Mouse (Mus musculus) E14TG2a.4 (cell line): Measurements from ENCODE around the gene Tnrc6b.

Experiments used
- H3K27me3 ChIP-seq: 2 replicates; pipeline ENCODE4 v1.6.1; 2014; ENCODE audit warnings: low read length, control low read depth; ENCODE audit not compliant: insufficient read depth
- H3K36me3 ChIP-seq: 2 replicates; pipeline ENCODE4 v1.6.1; 2014; ENCODE audit warnings: low read length, control low read depth; ENCODE audit not compliant: insufficient read depth
- H3K4me1 ChIP-seq: replicated peaks from 2 replicates; pipeline ENCODE4 v1.6.1; 2014; ENCODE audit warnings: low read depth, low read length, control low read depth
- H3K4me3 ChIP-seq: replicated peaks from 2 replicates; pipeline ENCODE4 v1.5.1; 2014; ENCODE audit warnings: mild to moderate bottlenecking, low read length
- H3K9me3 ChIP-seq: 2 replicates; pipeline ENCODE4 v1.6.1; 2014; ENCODE audit warnings: low read length, control low read depth
- CTCF ChIP-seq: conservative IDR thresholded peaks from 2 replicates; pipeline ENCODE4 v1.5.1; 2014; ENCODE audit warnings: low read length
- NANOG ChIP-seq: IDR thresholded peaks from 2 replicates; pipeline ENCODE4 v1.6.1; 2014; ENCODE audit warnings: borderline replicate concordance, low read length, mixed read lengths
- POU5F1 ChIP-seq: IDR thresholded peaks from 2 replicates; pipeline ENCODE4 v1.6.1; 2014; ENCODE audit warnings: low read length, borderline replicate concordance

The Tnrc6b gene

DNA sequence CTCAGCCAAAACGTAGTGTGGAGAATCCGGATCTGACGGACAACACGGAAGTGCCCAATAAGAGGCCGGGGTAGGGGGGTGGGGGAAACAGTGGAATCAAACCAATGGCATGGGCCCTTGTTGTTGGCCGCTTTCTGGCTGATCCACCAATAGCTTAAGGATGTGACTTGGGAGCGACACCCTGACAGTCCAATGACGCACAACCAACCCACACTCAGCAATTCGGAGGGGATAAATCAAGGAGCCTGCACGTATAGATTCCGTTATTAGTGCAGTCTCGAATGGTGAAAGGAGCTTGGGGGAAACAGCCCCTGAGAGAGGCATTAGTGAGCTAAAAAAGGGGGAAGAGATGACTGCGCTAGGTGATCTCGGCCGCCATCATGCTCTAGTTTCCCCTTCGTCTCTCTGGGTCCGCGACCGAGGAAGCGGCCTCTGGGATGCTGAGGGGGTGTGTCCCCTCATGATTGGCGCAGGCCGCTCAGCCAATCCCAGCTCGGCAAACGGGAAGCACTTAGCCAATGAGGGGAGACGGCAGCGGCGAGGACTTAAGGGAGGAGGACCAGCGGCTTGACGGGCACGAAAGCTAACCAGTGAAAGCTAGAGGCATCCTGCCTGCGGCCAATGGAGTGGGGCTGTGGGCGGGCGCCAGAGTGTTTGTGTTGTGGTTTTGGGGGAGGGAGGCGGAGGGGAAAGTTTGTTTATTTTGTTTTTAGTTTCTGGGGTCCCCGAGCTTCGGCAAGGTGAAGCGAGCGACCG, at the start of gene Tnrc6b:
Tnrc6b (plus strand) TSS at position 706 of the 756 bp plus-strand sequence.
- peaks cover 4% of the 10 kb centered on the region; the same call in 1 of the 2 replicates for H3K36me3 ChIP-seq
- peaks cover 32% of the 10 kb centered on the region for H3K4me1 ChIP-seq
- TF ChIP-seq NANOG: no peak
- H3K9me3 ChIP-seq: no peaks in the 10 kb centered on the region
- H3K4me3 ChIP-seq: peak within 1 kb of the TSS; percentile 100
- no peaks in the 10 kb centered on the region for H3K27me3 ChIP-seq

DNA sequence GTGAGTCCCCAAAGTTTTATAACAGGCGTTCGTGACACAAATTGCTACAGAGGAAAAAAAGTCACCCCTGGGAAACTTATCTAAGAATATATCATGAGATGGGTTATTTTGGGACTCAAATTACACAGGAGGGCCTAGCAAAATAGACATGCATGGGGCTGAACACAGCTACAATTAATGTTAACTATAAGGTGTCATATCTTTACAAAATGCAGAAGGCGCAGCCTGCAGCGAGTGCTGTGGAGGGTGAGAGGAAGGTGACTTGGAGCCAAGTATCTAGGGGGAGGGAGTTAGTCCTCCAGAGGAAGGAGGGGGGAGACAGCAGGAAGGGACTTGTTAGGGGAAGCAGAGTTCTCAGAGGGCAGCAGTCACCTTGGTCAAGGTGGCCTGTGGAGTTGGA, 46.7 kb upstream of the Tnrc6b start:
- no peak for TF ChIP-seq NANOG
- TF ChIP-seq CTCF: no peak
- TF ChIP-seq POU5F1: no peak
- H3K36me3 ChIP-seq: no peaks in the 10 kb centered on the region
- H3K27me3 ChIP-seq: peaks cover 16% of the 10 kb centered on the region
- H3K9me3 ChIP-seq: peaks cover 9% of the 10 kb centered on the region; the same call in 1 of the 2 replicates
- H3K4me3 ChIP-seq: no peak overlapping the region
- H3K4me1 ChIP-seq: peaks cover 3% of the 10 kb centered on the region; the same call in 1 of the 2 replicates

DNA sequence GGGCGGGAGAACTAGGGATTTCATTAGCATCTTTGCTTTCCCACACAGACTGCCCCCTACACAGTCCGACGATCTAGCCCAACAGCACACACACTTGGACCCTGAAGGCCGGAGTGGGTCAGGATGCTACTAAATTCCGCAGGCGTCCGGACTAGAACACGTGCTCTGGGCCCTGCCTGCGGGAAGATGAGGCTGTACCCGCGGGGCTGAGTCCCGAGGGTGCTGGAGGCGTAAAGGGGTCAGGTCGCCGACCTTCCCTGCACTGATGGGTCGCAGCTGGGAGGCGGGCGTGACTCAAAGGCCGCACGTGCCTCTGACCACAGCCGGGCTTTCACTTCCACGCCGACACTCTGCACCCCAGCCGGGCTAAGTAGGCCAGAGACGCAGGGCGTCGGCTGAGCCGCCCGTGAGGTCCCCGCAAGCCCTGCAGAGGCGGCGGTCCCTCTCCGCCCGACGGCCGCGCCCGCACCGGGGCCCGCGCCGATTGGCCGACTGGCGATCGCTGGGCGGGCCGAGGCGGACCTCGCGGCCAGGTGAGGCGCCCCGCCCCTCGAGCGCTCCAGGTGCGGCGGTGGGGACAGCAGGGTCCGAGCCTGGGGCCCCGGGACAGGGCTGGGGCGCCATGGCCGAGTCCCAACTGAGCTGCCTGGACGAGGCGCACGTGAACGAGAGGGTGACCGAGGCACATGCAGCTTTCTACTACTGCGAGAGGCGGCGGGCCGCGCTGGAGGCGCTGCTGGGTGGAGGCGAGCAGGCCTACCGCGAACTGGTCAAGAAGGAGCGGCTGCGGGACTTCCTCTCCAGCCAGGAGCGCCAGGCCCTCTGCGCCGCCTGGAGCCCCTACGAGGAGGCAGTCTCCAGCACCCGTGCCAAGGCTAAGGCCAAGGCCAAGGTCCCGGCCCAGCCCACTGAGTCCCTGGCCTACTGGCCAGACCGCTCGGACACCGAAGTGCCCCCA, 39.5 kb upstream of the Tnrc6b start, which contains the start of gene Fam83f:
Fam83f (plus strand) TSS at position 553 of the 958 bp plus-strand sequence.
- H3K27me3 ChIP-seq: peaks cover 62% of the 10 kb centered on the region
- TF ChIP-seq NANOG (no peak), POU5F1 (no peak), CTCF (no peak)
- peak within 1 kb of the TSS; percentile 76 for H3K4me3 ChIP-seq
- peaks cover 9% of the 10 kb centered on the region; the same call in 1 of the 2 replicates for H3K9me3 ChIP-seq
- peaks cover 16% of the 10 kb centered on the region for H3K4me1 ChIP-seq
- H3K36me3 ChIP-seq: no peaks in the 10 kb centered on the region

DNA sequence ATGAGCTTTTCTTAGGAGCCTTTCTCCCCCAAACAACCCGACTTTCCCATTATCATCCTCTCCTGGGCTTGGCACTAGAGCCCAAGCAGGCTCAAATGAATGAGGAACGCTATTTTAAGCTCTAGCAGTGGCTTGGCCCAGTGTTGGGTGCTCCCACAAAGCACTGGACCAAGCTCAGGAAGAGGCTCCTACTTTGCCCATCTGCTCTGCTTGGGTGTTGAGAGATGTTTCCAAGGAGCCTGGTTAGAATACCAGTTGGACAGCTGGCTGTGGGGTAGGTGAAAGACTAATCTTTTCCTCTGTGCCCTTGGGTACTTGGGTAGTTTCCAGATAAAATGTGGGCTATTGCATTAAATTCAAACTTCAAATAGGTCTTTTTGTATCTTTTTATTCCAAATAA, 38.3 kb upstream of the Tnrc6b start:
- no peaks in the 10 kb centered on the region for H3K9me3 ChIP-seq
- TF ChIP-seq NANOG: no peak
- TF ChIP-seq CTCF: no peak
- TF ChIP-seq POU5F1: no peak
- peaks cover 67% of the 10 kb centered on the region for H3K27me3 ChIP-seq
- H3K36me3 ChIP-seq: no peaks in the 10 kb centered on the region
- H3K4me1 ChIP-seq: peaks cover 16% of the 10 kb centered on the region
- no peak overlapping the region for H3K4me3 ChIP-seq

DNA sequence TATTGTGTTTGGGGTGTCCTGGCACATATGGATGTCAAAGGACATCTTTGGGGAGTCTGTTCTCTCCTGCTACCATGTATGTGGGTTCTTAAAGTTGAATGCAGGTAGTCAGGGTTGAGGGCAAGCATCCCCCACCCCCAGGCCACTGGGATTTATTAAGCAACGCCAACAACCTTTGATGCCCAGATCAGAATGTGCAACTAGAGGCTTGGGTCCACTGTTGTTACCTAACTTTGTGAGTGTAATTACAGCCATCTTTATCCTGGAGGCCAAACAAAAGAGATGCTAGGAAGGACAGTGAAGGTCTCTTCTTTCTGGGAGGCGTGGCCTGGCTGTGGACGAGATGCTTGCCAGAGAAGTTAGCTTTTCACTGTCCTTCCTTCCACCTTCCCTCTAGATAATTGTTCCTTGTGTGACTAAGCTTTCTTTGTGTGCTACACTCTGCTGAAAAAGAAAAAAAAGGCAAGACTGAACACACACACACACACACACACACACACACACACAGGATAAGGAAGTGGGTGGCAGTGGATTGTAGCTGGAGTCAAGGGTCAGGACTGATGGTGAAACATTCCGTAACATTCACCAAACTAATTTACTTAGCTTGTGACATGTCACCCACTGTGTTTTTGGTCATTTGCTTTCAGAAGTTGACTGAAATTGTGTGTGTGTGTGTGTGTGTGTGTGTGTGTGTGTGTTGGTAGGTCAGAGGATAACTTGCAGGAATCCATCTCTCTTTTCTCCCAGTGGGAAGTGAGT, 37.6 kb upstream of the Tnrc6b start:
- no peaks in the 10 kb centered on the region for H3K36me3 ChIP-seq
- no peak overlapping the region for H3K4me3 ChIP-seq
- H3K4me1 ChIP-seq: peaks cover 16% of the 10 kb centered on the region
- TF ChIP-seq CTCF: no peak
- TF ChIP-seq POU5F1: no peak
- H3K27me3 ChIP-seq: peaks cover 68% of the 10 kb centered on the region
- no peaks in the 10 kb centered on the region for H3K9me3 ChIP-seq

DNA sequence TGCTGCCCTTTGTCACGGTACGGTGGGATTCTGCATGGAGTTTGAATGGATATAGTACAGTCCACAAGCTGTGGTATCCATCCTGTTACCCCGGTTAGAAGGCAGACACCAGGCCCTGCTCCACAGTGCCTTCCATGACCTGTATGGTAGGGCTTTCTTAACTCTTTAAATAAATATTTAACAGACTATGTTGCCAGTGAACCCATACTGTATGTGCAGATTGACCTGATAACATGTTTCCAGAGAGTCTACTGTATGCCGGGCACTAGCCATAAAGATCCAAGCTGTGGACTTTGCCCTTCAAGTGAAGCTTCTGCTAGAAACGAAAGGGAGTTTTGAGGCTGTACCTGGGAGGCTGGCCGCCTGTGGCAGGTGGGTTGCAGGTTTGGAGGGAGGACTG, 36.4 kb upstream of the Tnrc6b start:
- Histone ChIP-seq H3K4me3 (no peak overlapping the region), H3K36me3 (no peaks in the 10 kb centered on the region), H3K4me1 (peaks cover 16% of the 10 kb centered on the region), H3K9me3 (no peaks in the 10 kb centered on the region), H3K27me3 (peaks cover 60% of the 10 kb centered on the region)
- TF ChIP-seq NANOG: no peak
- no peak for TF ChIP-seq POU5F1
- no peak for TF ChIP-seq CTCF

DNA sequence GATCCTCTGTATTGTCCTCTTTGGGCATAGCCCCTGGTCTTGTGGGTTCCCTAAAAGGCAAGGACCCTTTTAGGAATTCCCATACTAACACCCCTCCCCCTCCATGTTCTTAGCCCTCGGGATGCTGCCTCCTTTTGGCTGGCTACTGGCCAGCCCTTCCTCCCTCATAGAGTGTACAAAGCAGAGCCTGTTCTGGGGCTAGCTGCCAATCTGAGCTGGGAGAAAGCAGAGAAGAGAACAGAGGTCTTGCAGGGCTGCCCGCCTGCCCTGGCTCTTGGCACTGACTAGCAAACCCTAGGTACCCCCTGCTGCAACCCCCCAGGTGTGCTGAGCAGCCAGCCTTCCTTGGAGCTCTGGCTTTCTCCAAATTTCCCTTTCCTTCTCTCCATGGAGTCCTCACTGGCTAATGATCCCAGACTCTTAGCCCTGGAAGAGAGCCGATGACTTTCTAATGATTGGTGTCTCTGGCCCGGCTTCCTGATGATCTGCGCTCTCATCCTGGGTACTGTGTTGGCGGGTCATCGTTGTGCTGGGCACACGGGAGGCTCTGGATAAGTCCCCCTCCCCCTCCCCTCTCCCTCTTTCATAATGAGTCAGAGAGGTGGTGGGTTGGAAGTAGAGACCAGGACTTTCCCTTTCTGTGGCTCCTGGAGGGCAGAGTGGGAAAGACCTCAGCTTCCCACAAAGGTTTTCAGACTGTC, 31.4 kb upstream of the Tnrc6b start:
- peaks cover 19% of the 10 kb centered on the region for H3K27me3 ChIP-seq
- no peak for TF ChIP-seq POU5F1
- TF ChIP-seq NANOG: no peak
- no peak for TF ChIP-seq CTCF
- H3K36me3 ChIP-seq: no peaks in the 10 kb centered on the region
- H3K4me1 ChIP-seq: 0 out of 2 replicates have a peak, but pooled peaks cover 5% of the 10 kb centered on the region
- no peak overlapping the region for H3K4me3 ChIP-seq
- no peaks in the 10 kb centered on the region for H3K9me3 ChIP-seq
